Mouse (Mus musculus): ENCODE data around the gene Sh2d7. TPM values are rescaled to one million over a fixed set of nuclear protein-coding genes. Genes with fewer than 3 reads are reported as not detected.

Gene Sh2d7
- not detected for polyA plus RNA-seq (2017; shearing (Covaris generic))

GRCm38 (mm10) chr9:54538684-54539083 lies at the start of gene Sh2d7:
Gene Sh2d7 (plus strand): TSS chr9:54538984.

GRCm38 (mm10) chr9:54501453-54502110 lies 37.2 kb upstream of the Sh2d7 start, which contains the start of gene Dmxl2:
Gene Dmxl2 (minus strand): TSS chr9:54501626.

GRCm38 (mm10) chr9:54559771-54560471 lies 21.1 kb downstream of the Sh2d7 start, which contains the start of gene Cib2:
Gene Cib2 (minus strand): TSS chr9:54560218.

GRCm38 (mm10) chr9:54586199-54587061 lies 47.6 kb downstream of the Sh2d7 start, which contains the start of gene Idh3a:
Gene Idh3a (plus strand): TSS chr9:54586334.

Other genes with a start within 250 kb of the Sh2d7 start
- gene Dmxl2, start 37.4 kb upstream of the Sh2d7 start, polyA plus RNA-seq (2017; shearing (Covaris generic)): not detected
- gene Cib2, start 21.2 kb downstream of the Sh2d7 start, polyA plus RNA-seq (2017; shearing (Covaris generic)): 1.5 TPM
- gene Idh3a, start 47.4 kb downstream of the Sh2d7 start, polyA plus RNA-seq (2017; shearing (Covaris generic)): 108 TPM
- gene Acsbg1, start 122.9 kb downstream of the Sh2d7 start, polyA plus RNA-seq (2017; shearing (Covaris generic)): 51.8 TPM
- gene Dnaja4, start 159.9 kb downstream of the Sh2d7 start, polyA plus RNA-seq (2017; shearing (Covaris generic)): 6.3 TPM
- 105 TPM for gene Wdr61, start 195.5 kb downstream of the Sh2d7 start, polyA plus RNA-seq (2017; shearing (Covaris generic))
- gene Crabp1, start 225.8 kb downstream of the Sh2d7 start, polyA plus RNA-seq (2017; shearing (Covaris generic)): not detected

All from activated CD4-positive, CD25-positive, alpha-beta regulatory T cell, adult 9 weeks (primary cell).